Mouse (Mus musculus): ENCODE data around the gene A930017K11Rik.

- TF ChIP-seq CTCF (IDR thresholded peaks at IDR 0.05) (no peak), EP300 (IDR thresholded peaks at IDR 0.05) (no peak)
These were observed 4.8 kb downstream of the A930017K11Rik start for GRCm38 (mm10) chr17:25947576-25947975.

Measured in lung, postnatal 0 days (tissue).